Mouse (Mus musculus): ENCODE data around the gene Ttc23. TPM values are rescaled to one million over a fixed set of nuclear protein-coding genes. Genes with fewer than 3 reads are reported as not detected.
A peak's percentile ranks its signal among the peaks of the same experiment; 100 is the strongest.

Ttc23 gene
- total and polyA plus RNA-seq, 3 experiments = 0.03 to 3.9 (median 1.1) TPM

- no peak for TF ChIP-seq POLR2AphosphoS5 (IDR thresholded peaks at IDR 0.05; ENCODE audit: insufficient replicate concordance, low read depth, low read length)
- no peak for TF ChIP-seq GATA2 (IDR thresholded peaks at IDR 0.05; ENCODE audit: borderline replicate concordance, low read depth, low read length)
- no peak for TF ChIP-seq GATA1 (IDR thresholded peaks at IDR 0.05; ENCODE audit: borderline replicate concordance, low read length)
- TF ChIP-seq CTCF (IDR thresholded peaks at IDR 0.05; ENCODE audit: low read depth, low read length) = no peak
- TF ChIP-seq TAL1 (conservative IDR thresholded peaks at IDR 0.05; ENCODE audit: low read depth, low read length) = no peak
- H3K27me3 ChIP-seq (ENCODE audit: insufficient read depth, low read length) = no peaks in the 10 kb centered on the region
- no peak overlapping the region for H3K4me3 ChIP-seq (ENCODE audit: low read depth, low read length)
- ATAC-seq (ENCODE audit: extremely low read depth, insufficient number of reproducible peaks, low FRiP score, poor library complexity, severe bottlenecking) = no peak
- H3K4me1 ChIP-seq (ENCODE audit: insufficient read depth, low read depth, low read length) = no peaks in the 10 kb centered on the region
- H3K36me3 ChIP-seq (replicated peaks) = no peaks in the 10 kb centered on the region
- peaks cover 31% of the 10 kb centered on the region for H3K9me3 ChIP-seq (replicated peaks)
- no peak for DNase-seq (ENCODE audit: low spot score)
Measured at GRCm38 (mm10) chr7:67749441-67750239, 102.4 kb downstream of the Ttc23 start.

DNA sequence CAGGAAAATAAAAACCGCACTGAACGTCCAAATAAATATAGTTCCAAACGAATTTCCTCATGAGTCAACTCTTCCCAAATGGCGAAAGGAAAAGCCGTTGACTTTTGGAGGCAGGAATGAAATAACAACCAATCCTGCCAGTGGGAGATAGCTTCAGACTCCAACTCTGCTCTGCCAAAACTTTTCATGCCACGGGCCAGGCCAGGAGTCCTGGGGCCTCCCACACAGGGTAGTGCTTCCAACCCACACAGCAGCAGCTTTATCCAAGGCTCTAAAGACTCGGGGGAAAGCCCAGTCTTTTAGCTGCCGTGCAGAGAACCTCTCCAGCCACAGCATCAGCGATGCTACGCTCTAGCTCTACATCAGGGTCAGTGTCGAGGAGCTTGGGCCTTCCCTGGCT lies 107.4 kb downstream of the Ttc23 start:
- DNase-seq (ENCODE audit: low spot score) (no peak), ATAC-seq (ENCODE audit: extremely low read depth, insufficient number of reproducible peaks, low FRiP score, poor library complexity, severe bottlenecking) (no peak)
- H3K9me3 ChIP-seq (replicated peaks) = peaks cover 15% of the 10 kb centered on the region
- no peaks in the 10 kb centered on the region for H3K36me3 ChIP-seq (replicated peaks)
- H3K4me3 ChIP-seq (ENCODE audit: low read depth, low read length) = no peak overlapping the region
- H3K27me3 ChIP-seq (ENCODE audit: insufficient read depth, low read length) = peaks cover 3% of the 10 kb centered on the region; the same call in 1 of the 2 replicates
- H3K4me1 ChIP-seq (ENCODE audit: insufficient read depth, low read depth, low read length) = no peaks in the 10 kb centered on the region
- TF ChIP-seq CTCF (IDR thresholded peaks at IDR 0.05; ENCODE audit: low read depth, low read length) = no peak

- TF ChIP-seq TAL1 (conservative IDR thresholded peaks at IDR 0.05; ENCODE audit: low read depth, low read length) (no peak), CTCF (IDR thresholded peaks at IDR 0.05; ENCODE audit: low read depth, low read length) (no peak), GATA1 (IDR thresholded peaks at IDR 0.05; ENCODE audit: borderline replicate concordance, low read length) (no peak), POLR2AphosphoS5 (IDR thresholded peaks at IDR 0.05; ENCODE audit: insufficient replicate concordance, low read depth, low read length) (no peak), GATA2 (IDR thresholded peaks at IDR 0.05; ENCODE audit: borderline replicate concordance, low read depth, low read length) (no peak)
- H3K4me3 ChIP-seq (ENCODE audit: low read depth, low read length) = no peak overlapping the region
- peaks cover 17% of the 10 kb centered on the region for H3K9me3 ChIP-seq (replicated peaks)
- DNase-seq (ENCODE audit: low spot score) (no peak), ATAC-seq (ENCODE audit: extremely low read depth, insufficient number of reproducible peaks, low FRiP score, poor library complexity, severe bottlenecking) (no peak)
- H3K27me3 ChIP-seq (ENCODE audit: insufficient read depth, low read length) = peaks cover 3% of the 10 kb centered on the region; the same call in 1 of the 2 replicates
- no peaks in the 10 kb centered on the region for H3K36me3 ChIP-seq (replicated peaks)
- H3K4me1 ChIP-seq (ENCODE audit: insufficient read depth, low read depth, low read length) = no peaks in the 10 kb centered on the region
Measured at GRCm38 (mm10) chr7:67755366-67755765, 108.2 kb downstream of the Ttc23 start.

DNA sequence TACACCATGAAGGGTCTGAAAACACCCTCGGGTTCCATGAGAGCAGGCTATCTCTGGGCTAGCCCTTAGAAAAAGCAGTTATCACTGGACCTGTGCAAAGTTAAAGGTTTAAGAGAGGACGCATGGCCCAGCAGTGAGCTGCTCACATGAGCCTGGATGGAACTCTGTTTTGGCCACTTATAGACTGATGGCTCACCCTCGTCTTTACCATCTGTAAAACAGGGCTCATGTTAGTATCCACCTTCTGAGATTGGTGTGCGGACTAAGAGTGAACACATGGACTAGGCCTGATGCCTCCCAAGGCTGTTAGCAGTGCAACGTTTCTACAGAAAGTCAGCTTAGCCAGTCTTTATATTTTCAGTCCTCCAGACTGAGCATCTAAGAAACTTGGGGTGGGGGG lies 109.4 kb downstream of the Ttc23 start:
- Histone ChIP-seq H3K9me3 (replicated peaks) (peaks cover 21% of the 10 kb centered on the region), H3K4me3 (ENCODE audit: low read depth, low read length) (no peak overlapping the region), H3K36me3 (replicated peaks) (no peaks in the 10 kb centered on the region), H3K27me3 (ENCODE audit: insufficient read depth, low read length) (peaks cover 3% of the 10 kb centered on the region; the same call in 1 of the 2 replicates), H3K4me1 (ENCODE audit: insufficient read depth, low read depth, low read length) (no peaks in the 10 kb centered on the region)
- ATAC-seq (ENCODE audit: extremely low read depth, insufficient number of reproducible peaks, low FRiP score, poor library complexity, severe bottlenecking) (no peak), DNase-seq (ENCODE audit: low spot score) (no peak)
- no peak for TF ChIP-seq CTCF (IDR thresholded peaks at IDR 0.05; ENCODE audit: low read depth, low read length)

GRCm38 (mm10) chr7:67758506-67758857 lies 111.3 kb downstream of the Ttc23 start:
- no peak for TF ChIP-seq GATA2 (IDR thresholded peaks at IDR 0.05; ENCODE audit: borderline replicate concordance, low read depth, low read length)
- peaks cover 3% of the 10 kb centered on the region; the same call in 1 of the 2 replicates for H3K27me3 ChIP-seq (ENCODE audit: insufficient read depth, low read length)
- no peak for ATAC-seq (ENCODE audit: extremely low read depth, insufficient number of reproducible peaks, low FRiP score, poor library complexity, severe bottlenecking)
- H3K4me3 ChIP-seq (ENCODE audit: low read depth, low read length) = peak overlapping the region; percentile 45; the same call in 1 of the 2 replicates
- no peak for DNase-seq (ENCODE audit: low spot score)
- H3K9me3 ChIP-seq (replicated peaks) = peaks cover 21% of the 10 kb centered on the region
- H3K4me1 ChIP-seq (ENCODE audit: insufficient read depth, low read depth, low read length) = no peaks in the 10 kb centered on the region
- H3K36me3 ChIP-seq (replicated peaks) = no peaks in the 10 kb centered on the region

- DNase-seq (ENCODE audit: low spot score) (no peak), ATAC-seq (ENCODE audit: extremely low read depth, insufficient number of reproducible peaks, low FRiP score, poor library complexity, severe bottlenecking) (no peak)
- H3K4me1 ChIP-seq (ENCODE audit: insufficient read depth, low read depth, low read length) = no peaks in the 10 kb centered on the region
- H3K27me3 ChIP-seq (ENCODE audit: insufficient read depth, low read length) = peaks cover 3% of the 10 kb centered on the region; the same call in 1 of the 2 replicates
- H3K4me3 ChIP-seq (ENCODE audit: low read depth, low read length) = peak overlapping the region; percentile 45; the same call in 1 of the 2 replicates
- H3K9me3 ChIP-seq (replicated peaks) = peaks cover 21% of the 10 kb centered on the region
- TF ChIP-seq GATA2 (IDR thresholded peaks at IDR 0.05; ENCODE audit: borderline replicate concordance, low read depth, low read length) (no peak), TAL1 (conservative IDR thresholded peaks at IDR 0.05; ENCODE audit: low read depth, low read length) (no peak), POLR2AphosphoS5 (IDR thresholded peaks at IDR 0.05; ENCODE audit: insufficient replicate concordance, low read depth, low read length) (no peak), CTCF (IDR thresholded peaks at IDR 0.05; ENCODE audit: low read depth, low read length) (no peak), GATA1 (IDR thresholded peaks at IDR 0.05; ENCODE audit: borderline replicate concordance, low read length) (no peak)
- no peaks in the 10 kb centered on the region for H3K36me3 ChIP-seq (replicated peaks)
Measured at GRCm38 (mm10) chr7:67758858-67759628, 111.8 kb downstream of the Ttc23 start.

Data from G1E (cell line).